Mouse (Mus musculus): Measurements from ENCODE around the gene Dnmbp. TPM values are rescaled to one million over a fixed set of nuclear protein-coding genes. Genes with fewer than 3 reads are reported as not detected.
A peak's percentile ranks its signal among the peaks of the same experiment; 100 is the strongest.

Dnmbp gene
- polyA plus RNA-seq, 1 experiment from 2014 or later = 9.8 TPM

DNA sequence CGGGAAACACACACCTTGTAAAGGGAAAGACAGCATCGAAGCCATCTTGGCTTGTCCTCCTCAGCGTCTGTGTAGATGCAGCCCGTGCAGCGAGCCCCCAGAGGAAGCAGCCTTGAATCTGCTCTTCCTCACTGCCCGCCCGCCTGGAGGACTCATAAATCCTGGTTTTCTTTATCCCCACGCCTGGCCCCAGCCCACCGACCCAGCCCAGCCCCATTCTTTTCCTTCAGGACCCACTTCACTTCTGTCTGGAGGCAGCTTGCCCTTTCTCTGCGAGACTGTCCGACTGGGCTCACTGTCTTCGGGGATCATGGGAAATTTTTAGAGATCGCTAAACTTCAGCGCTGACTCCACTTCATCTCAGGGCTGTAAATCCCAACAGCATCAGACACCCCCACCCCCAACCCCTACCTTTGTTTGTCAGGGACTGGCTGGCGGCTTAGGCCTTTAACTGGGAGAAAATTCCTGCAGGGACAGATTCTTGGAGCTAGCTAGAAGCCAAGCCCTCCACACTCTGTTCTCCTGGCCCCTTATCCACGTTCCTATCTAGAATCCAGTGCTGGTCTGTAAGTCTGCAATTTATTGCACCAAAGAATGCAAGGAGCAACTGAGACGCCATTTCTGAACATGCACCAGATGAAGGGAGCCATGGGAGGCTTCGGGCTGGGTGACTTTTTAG lies 57.0 kb downstream of the Dnmbp start:
- ATAC-seq = peak; percentile 60; the same call in 1 of the 2 replicates
- Histone ChIP-seq H3K27ac (peak overlapping the region; percentile 55), H3K4me1 (replicated peaks) (peaks cover 29% of the 10 kb centered on the region), H3K27me3 (no peaks in the 10 kb centered on the region), H3K4me3 (replicated peaks) (peak overlapping the region; percentile 15), H3K9ac (replicated peaks) (peak overlapping the region; percentile 42; the same call in 1 of the 2 replicates), H3K36me3 (no peaks in the 10 kb centered on the region), H3K9me3 (no peaks in the 10 kb centered on the region; the same call in 1 of the 2 replicates), H3K4me2 (replicated peaks) (peak overlapping the region; percentile 44)
- 17% methylated on average over 18 of the region's 18 CpGs for WGBS

DNA sequence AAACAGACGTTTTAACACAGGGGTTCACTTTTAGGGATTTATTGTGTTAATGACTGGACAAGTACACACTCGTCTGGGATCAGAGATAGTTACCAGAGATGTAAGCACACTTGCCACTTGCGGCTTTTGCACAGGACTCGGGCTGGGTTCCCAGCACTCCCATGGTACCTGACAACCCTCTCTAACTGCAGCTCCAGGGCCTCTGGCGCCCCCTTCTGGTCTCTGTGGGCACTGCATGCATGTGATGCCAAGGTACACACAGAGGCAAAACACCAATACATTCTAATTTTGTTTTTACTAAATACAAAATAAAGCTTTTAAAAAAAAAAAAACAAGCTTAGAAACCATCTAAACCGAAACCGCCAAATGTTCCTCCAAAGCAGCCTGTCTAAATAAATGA lies 58.4 kb downstream of the Dnmbp start:
- Histone ChIP-seq H3K9me3 (no peaks in the 10 kb centered on the region; the same call in 1 of the 2 replicates), H3K36me3 (no peaks in the 10 kb centered on the region), H3K27me3 (no peaks in the 10 kb centered on the region), H3K4me1 (replicated peaks) (peaks cover 42% of the 10 kb centered on the region), H3K9ac (replicated peaks) (no peak overlapping the region), H3K4me3 (replicated peaks) (no peak overlapping the region), H3K4me2 (replicated peaks) (no peak overlapping the region), H3K27ac (no peak overlapping the region)
- ATAC-seq = no peak
- 85% methylated on average over 7 of the region's 7 CpGs for WGBS

DNA sequence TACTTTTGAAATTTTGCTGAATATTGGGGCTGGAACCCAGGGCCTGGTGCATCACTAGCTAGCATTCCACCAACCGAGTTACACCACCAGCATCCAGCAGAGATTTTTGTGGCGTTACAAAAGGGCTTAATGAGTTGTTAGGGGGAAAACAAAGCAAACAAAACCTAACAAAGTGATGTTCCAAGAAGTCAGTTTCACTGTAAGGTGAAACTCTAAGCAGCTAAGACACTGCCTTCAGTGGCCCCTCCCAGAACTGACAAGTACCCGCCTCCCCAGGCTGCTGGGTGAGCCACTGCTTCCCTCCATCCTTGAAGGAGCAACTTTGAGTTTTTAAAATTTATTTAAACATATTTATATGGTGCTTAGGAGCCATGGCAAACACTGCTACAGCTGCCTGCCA lies 59.6 kb downstream of the Dnmbp start:
- no peak for ATAC-seq

DNA sequence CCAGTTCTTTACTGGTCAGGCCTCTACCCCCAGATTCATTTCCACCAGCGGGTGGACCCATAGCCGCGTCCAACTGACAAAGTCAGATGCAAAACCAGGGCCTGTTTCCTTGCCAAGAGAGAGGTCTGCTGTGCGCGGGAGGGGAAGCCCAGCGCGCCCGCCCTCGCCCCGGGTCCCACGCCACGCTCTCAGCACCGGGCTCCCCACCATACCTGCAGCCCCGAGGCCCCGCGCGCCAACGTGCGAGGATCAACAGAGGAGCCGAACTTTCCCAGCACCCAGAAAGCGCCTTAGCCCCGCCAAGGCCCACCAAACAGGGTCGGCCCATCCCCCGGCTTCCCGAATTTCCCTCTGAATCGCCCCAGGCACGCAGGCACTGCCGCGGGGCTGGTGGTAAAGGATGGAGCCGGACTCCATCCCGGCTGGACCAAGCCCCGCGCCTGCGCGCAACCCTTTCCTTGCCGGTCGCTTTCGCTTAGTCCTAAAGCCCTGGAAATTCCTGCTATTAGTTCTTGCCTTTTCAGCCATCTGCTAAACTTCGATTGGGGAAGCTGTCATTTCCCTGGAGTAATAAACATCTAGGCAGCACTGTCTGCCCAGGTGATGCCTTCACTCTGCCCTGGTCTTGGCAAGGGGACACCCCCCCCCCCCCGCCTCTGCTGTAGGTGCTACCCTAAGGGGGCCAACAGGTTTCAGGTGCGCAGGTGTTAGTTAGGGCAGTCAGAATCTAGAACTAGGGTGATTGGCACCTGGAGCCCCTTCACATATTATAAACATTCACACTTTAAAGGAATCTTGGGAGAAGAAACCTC lies 60.4 kb downstream of the Dnmbp start:
- H3K9me3 ChIP-seq = no peaks in the 10 kb centered on the region; the same call in 1 of the 2 replicates
- H3K27ac ChIP-seq = peak overlapping the region; percentile 90
- H3K4me2 ChIP-seq (replicated peaks) = peak overlapping the region; percentile 76
- no peaks in the 10 kb centered on the region for H3K27me3 ChIP-seq
- H3K4me3 ChIP-seq (replicated peaks) = peak overlapping the region; percentile 70
- H3K9ac ChIP-seq (replicated peaks) = peak overlapping the region; percentile 83
- ATAC-seq = peak; percentile 92
- WGBS = 2% methylated on average over 41 of the region's 41 CpGs
- H3K4me1 ChIP-seq (replicated peaks) = peaks cover 50% of the 10 kb centered on the region
- H3K36me3 ChIP-seq = peaks cover 3% of the 10 kb centered on the region; the same call in 1 of the 2 replicates

More for the DNA sequence above, 59.6 kb downstream of the Dnmbp start:
- Histone ChIP-seq H3K9me3 (no peaks in the 10 kb centered on the region; the same call in 1 of the 2 replicates), H3K27me3 (no peaks in the 10 kb centered on the region), H3K9ac (replicated peaks) (no peak overlapping the region), H3K4me3 (replicated peaks) (no peak overlapping the region), H3K36me3 (no peaks in the 10 kb centered on the region), H3K4me1 (replicated peaks) (peaks cover 50% of the 10 kb centered on the region), H3K4me2 (replicated peaks) (no peak overlapping the region), H3K27ac (no peak overlapping the region)
- WGBS = 19% methylated on average over 3 of the region's 3 CpGs

DNA sequence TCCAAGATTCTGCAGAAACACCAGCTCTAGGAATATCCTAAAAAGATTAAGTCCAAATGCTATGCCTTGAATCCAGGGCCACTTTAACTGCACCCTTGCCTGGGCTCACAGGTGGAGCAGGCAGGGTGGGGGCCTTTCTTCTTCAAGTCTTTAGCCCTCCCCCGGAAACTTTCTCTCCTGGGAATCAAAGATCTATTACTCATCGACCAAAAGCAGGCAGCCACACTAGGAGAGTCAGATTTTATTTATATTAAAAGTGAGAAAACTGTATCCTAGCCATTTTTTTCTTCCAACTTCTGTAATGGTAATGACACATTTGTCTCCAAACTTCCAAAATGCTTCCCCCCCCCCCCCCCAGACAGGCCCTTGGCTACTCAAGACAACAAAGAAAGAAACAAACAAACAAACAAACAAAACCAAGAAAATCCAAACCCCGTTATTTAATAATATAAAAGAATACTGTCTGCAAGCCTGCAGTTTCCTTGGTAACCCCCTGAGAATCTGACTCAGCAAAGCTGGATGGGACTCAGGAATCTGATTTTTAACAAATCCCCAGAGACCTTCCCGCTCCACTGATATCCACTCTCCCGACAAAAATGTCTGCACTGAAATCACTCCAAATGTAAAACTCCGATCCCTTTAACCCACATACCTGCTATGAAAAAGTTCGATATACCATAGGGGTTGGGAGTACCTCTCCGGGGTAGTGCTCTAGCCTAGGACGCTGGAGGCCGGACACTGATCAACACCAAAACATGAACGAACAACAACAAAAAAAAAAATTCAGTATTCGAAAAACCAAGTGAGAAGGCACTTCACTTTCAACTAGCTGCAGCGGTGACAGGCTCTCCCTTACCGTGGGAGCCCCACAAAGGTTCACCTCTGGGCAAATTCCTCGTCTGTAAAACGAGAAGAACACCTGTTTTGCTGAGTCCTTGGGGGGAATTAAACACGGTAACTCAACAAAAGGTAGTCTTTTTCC lies 61.6 kb downstream of the Dnmbp start:
- Histone ChIP-seq H3K4me1 (replicated peaks) (peaks cover 49% of the 10 kb centered on the region), H3K36me3 (peaks cover 14% of the 10 kb centered on the region), H3K4me2 (replicated peaks) (peak overlapping the region; percentile 76), H3K27me3 (no peaks in the 10 kb centered on the region), H3K4me3 (replicated peaks) (peak overlapping the region; percentile 70), H3K9me3 (no peaks in the 10 kb centered on the region; the same call in 1 of the 2 replicates), H3K27ac (peak overlapping the region; percentile 90; the same call in 1 of the 2 replicates), H3K9ac (replicated peaks) (peak overlapping the region; percentile 83)
- no peak for ATAC-seq
- WGBS = 3% methylated on average over 17 of the region's 17 CpGs

DNA sequence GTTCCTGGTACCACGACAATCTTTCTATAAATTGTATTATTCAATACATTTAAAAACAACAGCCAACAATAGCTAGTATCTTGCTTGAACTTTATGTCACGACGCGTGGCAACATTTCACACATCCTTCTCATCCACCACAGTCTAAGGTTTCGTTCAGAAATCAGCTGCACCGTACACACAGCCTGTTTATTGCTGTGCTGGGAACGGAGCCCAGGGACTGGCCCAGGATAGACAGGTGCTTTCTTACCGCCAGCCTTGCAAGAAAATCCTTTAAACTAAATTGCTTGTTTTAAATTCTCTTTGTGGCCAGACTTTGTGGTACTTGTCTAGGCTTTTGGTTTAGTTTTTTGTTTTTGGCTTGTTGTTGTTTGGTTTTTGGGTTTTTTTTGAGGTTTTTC lies 62.6 kb downstream of the Dnmbp start:
- H3K36me3 ChIP-seq = peaks cover 24% of the 10 kb centered on the region
- H3K9ac ChIP-seq (replicated peaks) = no peak overlapping the region
- no peak overlapping the region for H3K27ac ChIP-seq
- H3K9me3 ChIP-seq = no peaks in the 10 kb centered on the region; the same call in 1 of the 2 replicates
- peak overlapping the region; percentile 76 for H3K4me2 ChIP-seq (replicated peaks)
- no peaks in the 10 kb centered on the region for H3K27me3 ChIP-seq
- 84% methylated on average over 8 of the region's 8 CpGs for WGBS
- H3K4me3 ChIP-seq (replicated peaks) = no peak overlapping the region
- peaks cover 40% of the 10 kb centered on the region for H3K4me1 ChIP-seq (replicated peaks)
- ATAC-seq = no peak

DNA sequence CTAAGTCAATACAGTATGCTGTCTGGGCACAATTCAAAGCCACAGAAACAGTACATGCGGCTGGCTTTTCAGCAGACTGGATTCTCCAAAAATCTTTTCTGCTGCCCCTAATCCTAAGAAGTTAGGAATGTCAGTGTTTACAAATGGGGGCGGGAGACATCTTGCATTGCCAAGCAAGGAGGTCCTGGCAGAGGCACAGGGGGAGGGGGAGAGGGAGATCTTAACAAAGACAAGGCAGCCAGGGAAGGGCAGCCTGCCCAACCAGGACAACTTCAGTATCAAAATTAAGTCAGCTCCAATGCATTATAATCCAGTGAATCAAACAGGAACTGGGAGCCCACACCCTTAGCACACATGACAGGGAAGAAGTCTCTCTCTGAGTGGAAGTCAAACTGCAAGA lies 64.0 kb downstream of the Dnmbp start:
- Histone ChIP-seq H3K9ac (replicated peaks) (no peak overlapping the region), H3K4me3 (replicated peaks) (no peak overlapping the region), H3K4me1 (replicated peaks) (peaks cover 40% of the 10 kb centered on the region), H3K9me3 (no peaks in the 10 kb centered on the region), H3K4me2 (replicated peaks) (no peak overlapping the region), H3K27ac (no peak overlapping the region), H3K36me3 (peaks cover 38% of the 10 kb centered on the region), H3K27me3 (no peaks in the 10 kb centered on the region)
- no peak for ATAC-seq
- 5% methylated on average over 2 of the region's 2 CpGs for WGBS

DNA sequence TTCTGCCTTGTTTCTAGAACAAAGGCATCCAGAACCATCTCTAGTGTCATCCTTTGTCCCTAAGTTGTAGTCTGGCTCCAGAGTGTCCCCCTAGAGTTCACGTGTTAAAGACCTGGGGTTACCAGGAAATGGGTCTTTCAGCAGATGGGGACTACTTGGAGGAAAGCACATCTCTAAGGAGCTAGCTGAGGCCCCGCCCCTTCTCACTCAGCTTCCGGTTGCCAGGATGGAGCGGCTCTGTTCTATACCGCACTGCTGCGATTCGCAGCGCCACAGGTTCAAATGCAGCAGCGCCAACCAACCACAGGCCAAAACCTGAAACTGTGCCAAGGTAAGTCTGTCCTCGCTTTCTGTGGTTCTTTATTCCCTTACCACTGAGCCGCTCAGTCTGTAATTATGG lies 65.6 kb downstream of the Dnmbp start:
- H3K9ac ChIP-seq (replicated peaks) = no peak overlapping the region
- H3K36me3 ChIP-seq = peaks cover 54% of the 10 kb centered on the region
- 95% methylated on average over 11 of the region's 11 CpGs for WGBS
- no peak overlapping the region for H3K27ac ChIP-seq
- no peaks in the 10 kb centered on the region for H3K27me3 ChIP-seq
- ATAC-seq = no peak
- no peaks in the 10 kb centered on the region for H3K9me3 ChIP-seq
- no peak overlapping the region for H3K4me3 ChIP-seq (replicated peaks)
- peaks cover 34% of the 10 kb centered on the region for H3K4me1 ChIP-seq (replicated peaks)
- H3K4me2 ChIP-seq (replicated peaks) = no peak overlapping the region

DNA sequence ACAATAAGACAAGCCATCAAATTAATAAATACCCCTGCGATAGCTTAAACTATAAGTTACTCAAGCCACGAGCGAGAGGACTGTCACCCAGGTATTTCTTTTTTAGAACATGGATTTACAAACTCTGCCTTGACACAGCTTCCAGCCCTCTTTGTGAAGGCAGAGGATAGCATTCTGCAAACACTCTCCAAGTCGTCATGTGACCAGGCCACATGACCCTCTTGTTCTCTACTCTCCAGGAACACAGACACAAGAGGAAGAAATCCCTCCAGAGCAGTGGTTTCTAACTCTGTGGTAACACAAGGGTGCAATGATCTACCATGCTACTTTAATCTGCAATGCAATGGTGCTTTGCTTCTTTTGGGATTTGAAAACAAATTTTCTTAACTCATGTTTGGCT lies 69.6 kb downstream of the Dnmbp start:
- H3K4me1 ChIP-seq (replicated peaks) = no peaks in the 10 kb centered on the region
- 87% methylated on average over 4 of the region's 4 CpGs for WGBS
- peaks cover 90% of the 10 kb centered on the region for H3K36me3 ChIP-seq

DNA sequence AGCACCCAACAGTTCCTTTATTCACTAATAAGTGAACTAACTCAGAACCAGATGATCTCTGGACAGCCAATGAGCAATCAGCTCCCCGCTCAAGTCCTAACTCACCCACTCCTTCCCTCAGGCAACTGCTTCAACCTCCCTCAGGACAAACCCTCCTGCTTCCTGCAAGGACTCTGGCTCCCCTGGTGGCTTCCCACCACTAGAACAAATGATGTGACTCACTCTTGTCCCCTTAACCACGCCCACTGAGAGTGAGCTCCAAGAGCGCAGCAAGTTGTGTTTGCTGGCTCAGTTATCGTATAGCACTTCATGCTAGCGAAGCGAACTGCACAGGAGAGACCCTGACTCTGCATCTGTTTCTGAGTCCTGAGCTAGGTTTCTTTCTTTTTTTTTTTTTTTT lies 82.6 kb downstream of the Dnmbp start:
- Histone ChIP-seq H3K27ac (no peak overlapping the region), H3K27me3 (no peaks in the 10 kb centered on the region), H3K4me3 (replicated peaks) (no peak overlapping the region), H3K36me3 (peaks cover 80% of the 10 kb centered on the region), H3K9ac (replicated peaks) (no peak overlapping the region), H3K9me3 (no peaks in the 10 kb centered on the region), H3K4me1 (replicated peaks) (no peaks in the 10 kb centered on the region), H3K4me2 (replicated peaks) (no peak overlapping the region)
- no peak for ATAC-seq
- 86% methylated on average over 6 of the region's 6 CpGs for WGBS

More for the DNA sequence above, 69.6 kb downstream of the Dnmbp start:
- Histone ChIP-seq H3K4me3 (replicated peaks) (no peak overlapping the region), H3K9ac (replicated peaks) (no peak overlapping the region), H3K9me3 (no peaks in the 10 kb centered on the region), H3K27me3 (no peaks in the 10 kb centered on the region), H3K4me2 (replicated peaks) (no peak overlapping the region), H3K27ac (no peak overlapping the region)
- ATAC-seq = no peak

DNA sequence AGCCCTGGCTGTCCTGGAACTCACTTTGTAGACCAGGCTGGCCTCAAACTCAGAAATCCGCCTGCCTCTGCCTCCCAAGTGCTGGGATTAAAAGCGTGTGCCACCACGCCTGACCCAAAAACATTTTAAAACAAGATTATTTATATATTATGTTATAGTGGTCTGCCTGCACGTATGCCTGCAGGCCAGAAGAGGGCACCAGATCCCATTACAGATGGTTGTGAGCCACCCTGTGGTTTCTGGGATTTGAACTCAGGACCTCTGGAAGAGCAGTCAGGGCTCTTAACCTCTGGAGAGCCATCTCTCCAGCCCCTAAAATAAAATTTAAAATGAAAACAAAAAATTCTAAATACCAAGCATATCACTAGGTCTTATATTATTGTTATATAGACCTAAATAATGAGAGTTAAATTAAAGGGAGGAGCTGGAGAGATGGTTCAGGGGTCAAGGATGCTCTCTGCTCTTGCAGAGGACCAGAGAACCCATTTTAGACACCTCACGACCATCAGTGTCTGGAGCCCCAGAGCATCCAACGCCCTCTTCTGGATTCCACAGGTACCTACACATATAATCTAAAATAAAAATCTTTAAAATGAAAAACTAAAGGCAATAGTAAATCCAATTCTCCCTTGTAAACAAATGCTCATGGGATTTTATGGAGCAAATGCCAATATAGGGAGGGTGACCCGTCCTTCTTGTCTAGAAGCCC lies 87.0 kb downstream of the Dnmbp start:
- 83% methylated on average over 7 of the region's 7 CpGs for WGBS
- H3K27me3 ChIP-seq = no peaks in the 10 kb centered on the region
- H3K36me3 ChIP-seq = peaks cover 89% of the 10 kb centered on the region
- no peaks in the 10 kb centered on the region for H3K9me3 ChIP-seq
- H3K4me3 ChIP-seq (replicated peaks) = no peak overlapping the region
- H3K4me1 ChIP-seq (replicated peaks) = no peaks in the 10 kb centered on the region
- no peak overlapping the region for H3K9ac ChIP-seq (replicated peaks)
- ATAC-seq = no peak
- no peak overlapping the region for H3K4me2 ChIP-seq (replicated peaks)
- no peak overlapping the region for H3K27ac ChIP-seq
